ENCODE assay signal across 20 mouse cellular contexts in genomic region chr10:7471664-7472063, GRCm38 (mm10). TPM values are rescaled to one million over a fixed set of nuclear protein-coding genes. Genes with fewer than 3 reads are reported as not detected.
DNase-seq lines count a peak whose midpoint lies in the region; ATAC-seq and TF ChIP-seq lines count a peak whose summit lies in the region.
"Had no signal": no experiment of that assay in that cellular context is flagged by ENCODE, and none has a peak within 500 bp of the region (broad histone marks: within the 10 kb centered on the region; RNA-seq: fewer than 3 reads in every experiment).

No protein-coding gene starts in this region.

- DNase-seq in heart, embryonic 10.5 days (ENCODE audit: low spot score), result no peak
- no peak for DNase-seq in heart, postnatal 14 days
- DNase-seq in hindbrain, embryonic 14.5 days (ENCODE audit: low spot score), result no peak
- DNase-seq in forebrain, postnatal 0 days, result no peak
- DNase-seq: B cell, adult 2 months; cerebellum, postnatal 10 days; embryo, embryonic 11 days; kidney, adult 9 months; lung, adult 2 months; spleen, adult 18-20 months had no signal

- peaks cover 7% of the 10 kb centered on the region; the same call in 1 of the 2 replicates for H3K36me3 ChIP-seq in heart, embryonic 10.5 days
- H3K36me3 ChIP-seq in hindbrain, embryonic 14.5 days (replicated peaks; ENCODE audit: control insufficient read depth, insufficient read depth), result no peaks in the 10 kb centered on the region
- H3K36me3 ChIP-seq in hindbrain, embryonic 16.5 days (ENCODE audit: control insufficient read depth, insufficient read depth, low read length), result no peaks in the 10 kb centered on the region
- H3K36me3 ChIP-seq in megakaryocyte, embryonic 14.5 days (replicated peaks; ENCODE audit: low read length), result peaks cover 4% of the 10 kb centered on the region
- H3K36me3 ChIP-seq in forebrain, postnatal 0 days (ENCODE audit: insufficient read depth), result no peaks in the 10 kb centered on the region
- H3K36me3 ChIP-seq: forebrain, embryonic 15.5 days; hindbrain, embryonic 13.5 days; limb, embryonic 10.5 days; midbrain, embryonic 12.5 days; stomach, embryonic 15.5 days had no signal

- no peaks in the 10 kb centered on the region for H3K27me3 ChIP-seq in heart, embryonic 10.5 days (ENCODE audit: insufficient read depth, poor library complexity, severe bottlenecking)
- H3K27me3 ChIP-seq in hindbrain, embryonic 14.5 days (ENCODE audit: control insufficient read depth, insufficient read depth, low read length), result no peaks in the 10 kb centered on the region
- no peaks in the 10 kb centered on the region for H3K27me3 ChIP-seq in hindbrain, embryonic 16.5 days (replicated peaks; ENCODE audit: control insufficient read depth, insufficient read depth, low read length)
- peaks cover 8% of the 10 kb centered on the region for H3K27me3 ChIP-seq in megakaryocyte, embryonic 14.5 days (replicated peaks)
- H3K27me3 ChIP-seq in forebrain, postnatal 0 days (ENCODE audit: insufficient read depth, low read length), result no peaks in the 10 kb centered on the region
- H3K27me3 ChIP-seq: forebrain, embryonic 15.5 days; hindbrain, embryonic 13.5 days; midbrain, embryonic 12.5 days; stomach, embryonic 15.5 days had no signal

- no peak for TF ChIP-seq CTCF in embryonic fibroblast, embryonic 13.5 days (IDR thresholded peaks at IDR 0.05; ENCODE audit: borderline replicate concordance, insufficient read depth, low read length)
- no peak for TF ChIP-seq CTCF in forebrain, postnatal 0 days (IDR thresholded peaks at IDR 0.05; ENCODE audit: low read depth)

- no peak overlapping the region for H3K4me2 ChIP-seq in hindbrain, embryonic 14.5 days (replicated peaks)
- no peak overlapping the region for H3K4me2 ChIP-seq in hindbrain, embryonic 16.5 days (ENCODE audit: low read length)
- H3K4me2 ChIP-seq in forebrain, postnatal 0 days (ENCODE audit: low read depth), result no peak overlapping the region
- H3K4me2 ChIP-seq: forebrain, embryonic 15.5 days; hindbrain, embryonic 13.5 days; midbrain, embryonic 12.5 days had no signal

- H3K27ac ChIP-seq in heart, embryonic 10.5 days, result no peak overlapping the region
- H3K27ac ChIP-seq in hindbrain, embryonic 14.5 days, result no peak overlapping the region
- no peak overlapping the region for H3K27ac ChIP-seq in hindbrain, embryonic 16.5 days (ENCODE audit: low read depth, low read length)
- H3K27ac ChIP-seq in embryonic fibroblast, embryonic 13.5 days (ENCODE audit: insufficient read depth, low read length), result no peak overlapping the region
- no peak overlapping the region for H3K27ac ChIP-seq in forebrain, postnatal 0 days (ENCODE audit: low read depth, low read length)
- H3K27ac ChIP-seq: forebrain, embryonic 15.5 days; hindbrain, embryonic 13.5 days; limb, embryonic 10.5 days; midbrain, embryonic 12.5 days; stomach, embryonic 15.5 days had no signal

- intact Hi-C loops in heart, postnatal 14 days (cut with DNase I), result loop anchor here (2.0 kb wide), 1 partner anchor 129 kb away; no protein-coding TSS in a partner anchor

- H3K4me1 ChIP-seq in heart, embryonic 10.5 days, result 0 out of 2 replicates have a peak, but pooled peaks cover 7% of the 10 kb centered on the region
- H3K4me1 ChIP-seq in hindbrain, embryonic 14.5 days (replicated peaks; ENCODE audit: control insufficient read depth, insufficient read depth, low read length), result no peaks in the 10 kb centered on the region
- no peaks in the 10 kb centered on the region for H3K4me1 ChIP-seq in hindbrain, embryonic 16.5 days (ENCODE audit: control insufficient read depth, insufficient read depth, low read depth, low read length)
- H3K4me1 ChIP-seq in megakaryocyte, embryonic 14.5 days, result peaks cover 25% of the 10 kb centered on the region
- no peaks in the 10 kb centered on the region; the same call in 1 of the 2 replicates for H3K4me1 ChIP-seq in embryonic fibroblast, embryonic 13.5 days (ENCODE audit: control insufficient read depth, insufficient read depth, low read length)
- no peaks in the 10 kb centered on the region for H3K4me1 ChIP-seq in forebrain, postnatal 0 days (ENCODE audit: insufficient read depth)
- H3K4me1 ChIP-seq: hindbrain, embryonic 13.5 days; limb, embryonic 10.5 days had no signal

- H3K9me3 ChIP-seq in heart, embryonic 10.5 days, result no peaks in the 10 kb centered on the region
- H3K9me3 ChIP-seq in hindbrain, embryonic 14.5 days (ENCODE audit: control insufficient read depth, low read length), result 0 out of 2 replicates have a peak, but pooled peaks cover 2% of the 10 kb centered on the region
- no peaks in the 10 kb centered on the region for H3K9me3 ChIP-seq in hindbrain, embryonic 16.5 days (ENCODE audit: control insufficient read depth, low read length)
- no peaks in the 10 kb centered on the region for H3K9me3 ChIP-seq in megakaryocyte, embryonic 14.5 days
- no peaks in the 10 kb centered on the region for H3K9me3 ChIP-seq in forebrain, postnatal 0 days (ENCODE audit: low read length)
- H3K9me3 ChIP-seq: forebrain, embryonic 15.5 days; hindbrain, embryonic 13.5 days; limb, embryonic 10.5 days; midbrain, embryonic 12.5 days; stomach, embryonic 15.5 days had no signal

- 0 out of 2 replicates have a peak, but pooled peaks have one; percentile 24 for ATAC-seq in hindbrain, embryonic 14.5 days (ENCODE audit: low FRiP score)
- no peak for ATAC-seq in hindbrain, embryonic 16.5 days
- no peak for ATAC-seq in megakaryocyte, adult 5-6 weeks (ENCODE audit: poor library complexity, severe bottlenecking)
- no peak for ATAC-seq in forebrain, postnatal 0 days
- ATAC-seq: forebrain, embryonic 15.5 days had no signal

- TF ChIP-seq POLR2A in embryonic fibroblast, embryonic 13.5 days (IDR thresholded peaks at IDR 0.05; ENCODE audit: low read depth, low read length), result no peak

- 0 out of 2 replicates have a peak overlapping the region, but pooled peaks have one; percentile 16 for H3K4me3 ChIP-seq in heart, embryonic 10.5 days
- H3K4me3 ChIP-seq in hindbrain, embryonic 14.5 days (replicated peaks; ENCODE audit: low read length), result no peak overlapping the region
- no peak overlapping the region for H3K4me3 ChIP-seq in hindbrain, embryonic 16.5 days (ENCODE audit: low read length)
- peak overlapping the region; percentile 42 for H3K4me3 ChIP-seq in megakaryocyte, embryonic 14.5 days (replicated peaks)
- peak overlapping the region; percentile 11; the same call in 1 of the 2 replicates for H3K4me3 ChIP-seq in embryonic fibroblast, embryonic 13.5 days (ENCODE audit: insufficient read depth, low read length)
- H3K4me3 ChIP-seq in forebrain, postnatal 0 days (ENCODE audit: low read depth, low read length), result no peak overlapping the region
- H3K4me3 ChIP-seq: forebrain, embryonic 15.5 days; hindbrain, embryonic 13.5 days; limb, embryonic 10.5 days; midbrain, embryonic 12.5 days had no signal

- H3K9ac ChIP-seq in hindbrain, embryonic 14.5 days, result no peak overlapping the region
- H3K9ac ChIP-seq in hindbrain, embryonic 16.5 days (ENCODE audit: low read depth, low read length), result no peak overlapping the region
- no peak overlapping the region for H3K9ac ChIP-seq in forebrain, postnatal 0 days
- H3K9ac ChIP-seq: forebrain, embryonic 15.5 days; hindbrain, embryonic 13.5 days; midbrain, embryonic 12.5 days; stomach, embryonic 15.5 days had no signal

- 55% methylated on average over 3 of the region's 3 CpGs for WGBS in heart, embryonic 10.5 days
- WGBS in hindbrain, embryonic 14.5 days, result 83% methylated on average over 3 of the region's 3 CpGs
- 78% methylated on average over 3 of the region's 3 CpGs for WGBS in hindbrain, embryonic 16.5 days
- WGBS in forebrain, postnatal 0 days, result 79% methylated on average over 3 of the region's 3 CpGs

RNA-seq across cellular contexts. Expression of gene Ulbp1, which starts 1.8 kb away (rescaled TPM):
- 5.6 and 6.3 TPM in 2 replicates for polyA plus RNA-seq in heart, embryonic 10.5 days (2016; fragmentation: Nextera tagmentation; extraction: Ambion mirVana)
- total RNA-seq in heart, postnatal 14 days (2021), result 1 to 10 TPM; 5.5 to 8.7 TPM
- polyA plus RNA-seq in hindbrain, embryonic 14.5 days (2014; fragmentation: Nextera tagmentation; extraction: Ambion mirVana), result 0.70 and 1.2 TPM in 2 replicates
- polyA plus RNA-seq in hindbrain, embryonic 16.5 days (2015; fragmentation: Nextera tagmentation; extraction: Ambion mirVana), result 0.31 and 1.6 TPM in 2 replicates
- 0.07 TPM in 1 of 2 replicates, not detected in the other for polyA plus RNA-seq in megakaryocyte, embryonic 14.5 days (2012; ENCODE audit: insufficient read depth, low replicate concordance)
- total RNA-seq in megakaryocyte, adult 5-6 weeks (2015), result 21.5 and 30.5 TPM in 2 replicates
- total RNA-seq in megakaryocyte, adult 5-6 weeks (2017), result 23.6 and 31.1 TPM in 2 replicates
- 5.4 and 8.1 TPM in 2 replicates for polyA plus RNA-seq in embryonic fibroblast, embryonic 13.5 days (2011; ENCODE audit: insufficient read length, low read depth, missing spikeins)
- 0.54 and 3.5 TPM in 2 replicates for total RNA-seq in forebrain, postnatal 0 days (2014; rRNA removed)
- polyA plus RNA-seq in forebrain, postnatal 0 days (2015; fragmentation: Nextera tagmentation; extraction: Ambion mirVana), result 0.17 and 0.18 TPM in 2 replicates
- polyA plus RNA-seq: erythroblast, embryonic 14.5 days had no signal

Comparison
In these comparisons a context has a peak if more than half of its experiments do, and no peak if none do; other contexts are left out.
1. H3K4me3 ChIP-seq: peak in heart, embryonic 10.5 days (single experiment), megakaryocyte, embryonic 14.5 days (single experiment) and embryonic fibroblast, embryonic 13.5 days (single experiment); none in hindbrain, embryonic 14.5 days (single experiment), hindbrain, embryonic 16.5 days (single experiment) and forebrain, postnatal 0 days (single experiment).